Mouse (Mus musculus) MEL (cell line): ENCODE data around the gene Caskin1.

Source experiments
- MAX ChIP-seq: IDR thresholded peaks from 2 replicates; pipeline ENCODE4 v1.6.1; 2011; ENCODE audit warnings: low read length, improper control_type of control experiment
- NRF1 ChIP-seq: IDR thresholded peaks from 2 replicates; pipeline ENCODE4 v1.6.1; 2014; ENCODE audit warnings: low read depth, mild to moderate bottlenecking, inconsistent platforms, low read length, improper control_type of control experiment, moderate library complexity; ENCODE audit not compliant: poor library complexity, insufficient read depth, severe bottlenecking

GRCm38 (mm10) chr17:24528560-24528918 lies 40.1 kb downstream of the Caskin1 start:
- TF ChIP-seq MAX (no peak), NRF1 (no peak)
